Mouse (Mus musculus) adrenal gland, postnatal 4 days (tissue): ENCODE measurements around the gene Ffar3. TPM values are rescaled to one million over a fixed set of nuclear protein-coding genes. Genes with fewer than 3 reads are reported as not detected.

ENCODE experiments used
- DNase-seq, 2 experiments: peaks; one replicate each; pipeline ENCODE4 v3.0.0; 2021 to 2022; ENCODE audit warnings: low spot score in 2 of 2, mixed read lengths in 2 of 2
- long read RNA-seq, 2 experiments: library from polyadenylated mRNA; stranded (forward); transcript quantifications; one replicate each; pipeline ENCODE4 v2.0.0; 2021
- total RNA-seq, 2 experiments: library from RNA; stranded (reverse); gene quantifications; 2 replicates each; pipeline ENCODE4 v1.2.3; 2021

Ffar3 gene
- total RNA-seq = 1 to 10 TPM in 1 of 2 experiments, under 1 TPM in 1; 0.37 to 1.6 TPM
- long read RNA-seq, experiment 1, partial matches to known transcripts = 0 of 1 reads
- long read RNA-seq, experiment 1, other reads (novel, unspliced or antisense) = 0 of 1 reads
- long read RNA-seq, experiment 2, partial matches to known transcripts = 0 of 2 reads
- long read RNA-seq, experiment 2, other reads (novel, unspliced or antisense) = 1 of 2 reads

- DNase-seq = no peak
These were observed at the start of gene Ffar3 for GRCm38 (mm10) chr7:30856078-30856477. Gene Ffar3 (minus strand): TSS chr7:30856178.

DNA sequence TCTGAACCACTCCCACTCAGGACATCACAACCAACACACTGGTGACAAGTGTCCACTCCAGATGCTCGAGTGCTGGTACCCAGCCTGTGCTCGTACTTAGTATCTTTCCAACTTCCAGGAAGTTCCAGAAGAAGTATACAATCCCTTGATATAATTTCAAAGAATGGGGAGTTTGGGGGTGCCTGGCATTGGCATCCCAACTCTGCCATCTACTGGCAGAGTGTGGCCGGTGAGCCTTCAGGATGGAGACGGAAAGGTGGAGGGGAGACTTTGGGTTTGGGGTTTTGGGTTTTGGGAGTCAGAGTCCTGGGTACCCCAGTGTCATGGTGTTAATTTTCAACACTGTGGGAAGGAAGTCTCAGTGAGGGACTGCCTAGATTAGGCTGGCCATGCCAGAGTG, 48.1 kb upstream of the Ffar3 start:
- no peak for DNase-seq

DNA sequence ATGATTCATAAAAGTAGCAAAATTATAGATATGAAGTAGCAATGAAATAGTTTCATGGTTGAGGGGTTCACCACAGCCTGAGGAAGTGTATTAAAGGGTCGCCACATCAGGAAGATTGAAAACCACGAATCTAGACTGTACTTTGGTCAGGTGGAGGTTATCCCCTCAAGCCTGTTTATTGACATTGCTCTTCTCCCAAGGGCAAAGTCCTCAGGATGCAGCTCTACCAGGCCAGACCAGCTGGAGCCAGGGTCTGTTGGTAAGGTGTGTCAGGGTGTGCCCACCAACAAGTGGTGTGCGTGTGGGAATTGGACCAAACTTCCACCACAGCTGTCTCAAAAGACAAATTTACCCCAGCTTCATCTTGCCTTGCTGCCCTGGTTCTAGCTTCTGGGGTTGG, 39.2 kb upstream of the Ffar3 start:
- DNase-seq = no peak

GRCm38 (mm10) chr7:30892515-30892914, 36.5 kb upstream of the Ffar3 start:
- no peak for DNase-seq

GRCm38 (mm10) chr7:30891746-30892145, 35.8 kb upstream of the Ffar3 start:
- no peak for DNase-seq

- DNase-seq = no peak
These were observed 34.7 kb upstream of the Ffar3 start for GRCm38 (mm10) chr7:30890681-30891080.

GRCm38 (mm10) chr7:30888786-30889185, 32.8 kb upstream of the Ffar3 start:
- DNase-seq = no peak

DNA sequence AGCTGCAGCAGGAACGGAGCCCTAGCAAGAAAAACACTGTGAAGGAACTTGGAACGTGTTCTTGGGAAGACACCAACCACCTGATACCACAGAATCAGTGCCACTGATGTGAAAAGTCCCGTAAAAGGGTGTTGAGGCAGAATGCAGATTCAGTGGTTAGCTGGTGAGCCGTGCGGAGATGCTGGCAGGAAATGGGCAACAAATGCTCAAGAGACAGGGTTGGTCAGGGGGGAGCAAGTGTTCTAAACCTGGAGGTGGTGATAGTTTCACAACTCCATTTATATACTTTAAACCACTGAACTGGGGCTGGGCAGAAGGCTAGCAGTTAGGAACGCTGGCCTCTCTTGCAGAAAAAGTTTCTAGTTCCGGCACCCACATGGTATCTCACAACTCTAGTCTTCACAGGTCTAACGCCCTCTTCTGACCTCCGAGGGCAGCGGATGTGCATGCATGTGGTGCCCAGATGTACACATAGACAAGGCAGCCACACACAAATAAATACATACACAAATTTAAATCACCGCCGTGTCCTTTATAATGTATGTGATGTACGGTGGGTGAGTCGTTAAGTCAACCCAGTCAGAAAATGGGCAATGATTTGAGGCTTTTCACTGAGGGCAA, 31.7 kb upstream of the Ffar3 start:
- no peak for DNase-seq

DNA sequence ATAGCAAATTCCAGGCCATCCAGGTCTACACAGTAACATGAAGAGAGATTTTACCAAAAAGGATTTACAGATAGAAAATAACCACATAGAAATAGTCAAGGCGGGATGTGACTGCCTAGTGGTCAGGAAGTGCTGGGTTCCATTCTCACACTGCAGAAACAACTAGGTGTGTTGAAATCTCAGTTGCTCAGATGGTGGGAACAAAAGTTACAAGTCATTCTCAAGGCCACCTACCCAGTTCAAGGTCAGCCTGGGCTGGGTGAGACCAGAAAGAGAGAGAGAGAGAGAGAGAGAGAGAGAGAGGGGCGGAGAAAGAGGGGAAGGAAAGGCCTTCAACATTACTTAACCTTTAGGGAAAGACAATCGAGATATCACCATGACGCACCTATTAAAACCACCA, 30.9 kb upstream of the Ffar3 start:
- no peak for DNase-seq

GRCm38 (mm10) chr7:30884047-30884446, 28.1 kb upstream of the Ffar3 start:
- DNase-seq = no peak

DNA sequence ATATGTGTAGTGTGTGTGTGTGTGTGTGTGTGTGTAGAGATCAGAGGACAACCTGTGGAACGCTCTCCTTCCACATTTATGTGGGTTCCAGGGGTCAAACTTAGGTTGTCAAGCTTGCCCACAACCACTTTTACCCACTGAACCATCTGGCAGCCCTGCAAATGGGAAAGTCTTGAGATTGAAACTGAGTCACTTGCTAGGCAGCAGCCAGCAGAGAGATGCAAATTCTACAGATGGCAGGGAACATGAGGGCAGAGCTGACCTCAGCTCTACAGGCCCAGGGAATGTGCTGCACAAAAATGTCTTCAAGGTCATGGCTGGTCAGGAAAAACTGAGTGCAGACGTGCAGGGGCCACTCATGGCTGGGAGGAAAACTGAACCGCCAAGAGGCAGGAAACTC, 25.4 kb upstream of the Ffar3 start:
- DNase-seq = no peak

DNA sequence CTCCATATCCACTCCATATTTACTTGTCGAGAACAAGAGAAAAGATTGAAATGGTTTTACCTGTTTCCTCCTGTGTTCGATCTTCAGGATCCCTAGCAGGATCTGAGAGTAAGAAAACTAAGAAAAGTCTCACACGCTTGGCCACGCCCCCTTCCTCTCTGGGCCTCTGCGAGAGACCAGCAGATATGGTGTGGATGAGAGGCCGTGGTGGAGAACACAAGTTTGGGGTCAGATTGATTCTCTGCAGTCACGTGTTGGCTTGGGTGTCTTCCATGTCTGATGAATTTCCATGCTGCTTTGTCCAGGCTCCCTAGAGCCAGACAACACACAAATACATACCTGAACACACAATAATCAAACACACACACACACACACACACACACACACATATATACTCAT, 24.2 kb upstream of the Ffar3 start, which contains the start of gene Cd22:
Gene Cd22, minus strand, starts transcription at position 167 of the 400 bp plus-strand sequence.
- no peak for DNase-seq

GRCm38 (mm10) chr7:30878950-30879349, 23.0 kb upstream of the Ffar3 start:
- no peak for DNase-seq

DNA sequence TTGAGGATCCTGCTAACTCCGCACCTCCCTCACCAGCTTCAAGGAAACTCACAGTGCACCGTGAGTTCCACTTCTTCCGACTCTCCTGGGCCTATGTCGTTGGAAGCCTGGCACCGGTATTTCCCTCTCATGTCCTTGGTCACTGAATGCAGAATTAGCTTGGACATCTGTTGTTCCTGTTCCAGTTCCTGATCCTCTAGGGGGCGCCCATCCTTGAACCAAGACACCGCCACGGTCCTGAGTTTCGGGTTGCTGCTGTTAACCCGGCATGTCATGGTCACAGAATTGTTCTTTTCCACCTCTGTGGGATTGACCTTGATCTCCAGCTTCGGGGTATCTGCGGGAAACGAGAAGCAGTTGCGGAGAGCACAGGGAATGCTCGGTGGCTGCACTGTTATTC, 17.1 kb upstream of the Ffar3 start:
- peak; percentile 30 to 63 for DNase-seq

DNA sequence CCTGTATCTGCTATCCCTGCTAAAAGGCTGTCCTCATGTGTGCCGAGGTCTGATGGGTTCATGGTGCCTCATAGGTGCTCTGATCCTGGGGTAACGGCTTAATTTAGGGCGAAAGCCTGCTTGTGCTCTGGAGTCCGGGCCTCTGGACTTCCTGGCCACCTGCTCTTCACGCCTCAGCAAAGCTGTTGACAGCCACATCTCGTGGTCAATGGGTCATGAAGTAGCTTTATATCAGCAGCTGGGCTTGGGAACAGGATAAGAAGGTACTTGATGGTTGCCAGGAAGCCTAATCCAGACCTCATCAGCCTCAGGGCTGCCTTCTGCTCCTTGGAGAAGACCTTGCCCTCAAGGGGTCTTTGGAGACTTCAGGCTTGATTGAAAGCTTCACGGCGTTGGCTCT, 7.4 kb upstream of the Ffar3 start:
- no peak for DNase-seq

- no peak for DNase-seq
These were observed 5.5 kb upstream of the Ffar3 start, which contains the start of gene Ffar1 for GRCm38 (mm10) chr7:30861464-30861863. Gene Ffar1 (minus strand): TSS chr7:30861564.

- DNase-seq = no peak
These were observed 3.8 kb upstream of the Ffar3 start for GRCm38 (mm10) chr7:30859635-30860402.

DNA sequence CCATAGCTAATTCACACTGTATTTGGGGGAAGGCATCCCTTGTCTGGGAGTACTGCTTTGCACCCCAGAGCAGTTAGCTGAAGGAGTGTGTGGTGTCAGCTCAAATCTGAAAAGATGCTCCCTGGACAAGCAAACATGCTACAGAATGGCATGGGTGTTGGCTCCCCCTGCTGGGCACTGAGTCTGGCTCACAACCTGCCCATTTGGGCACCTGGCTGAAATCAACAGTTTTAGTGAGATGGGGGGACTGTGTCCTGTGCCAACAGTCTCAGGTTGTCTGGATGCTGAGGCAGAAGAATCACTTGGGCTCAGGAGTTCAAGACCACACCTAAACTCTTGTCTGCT, 3.3 kb upstream of the Ffar3 start:
- peak; percentile 29 to 63 for DNase-seq

- DNase-seq = no peak
These were observed 1.8 kb upstream of the Ffar3 start for GRCm38 (mm10) chr7:30857746-30858145.

GRCm38 (mm10) chr7:30851421-30851820, 4.6 kb downstream of the Ffar3 start:
- DNase-seq = no peak

DNA sequence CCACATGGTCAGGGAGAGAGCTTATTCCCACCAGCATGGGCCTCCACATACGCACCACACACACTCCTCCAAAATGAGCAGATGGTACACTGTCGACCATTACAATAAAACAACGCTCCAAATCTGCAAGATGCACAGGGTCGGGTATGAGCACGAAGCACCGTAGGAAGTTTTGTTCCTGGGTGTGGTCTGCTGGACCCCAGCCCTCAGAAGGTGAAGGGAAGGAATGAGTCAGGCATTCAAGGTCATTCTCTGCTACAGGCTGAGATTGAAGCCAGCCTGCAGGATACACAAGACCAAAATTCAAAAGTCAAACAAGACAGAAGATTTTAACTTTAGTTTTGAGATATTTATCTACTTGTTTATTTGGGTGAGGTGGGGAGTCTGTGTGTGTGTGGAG, 8.0 kb downstream of the Ffar3 start:
- DNase-seq = no peak

- no peak for DNase-seq
These were observed 8.6 kb downstream of the Ffar3 start for GRCm38 (mm10) chr7:30847386-30847785.
